Mouse (Mus musculus): ENCODE measurements at regions not wholly inside any gene's neighbourhood (a gene's known extent, or its start where the extent isn't known, plus 50 kb on each side); places are given as distances from the start of the nearest gene placed in this dataset.

DNA sequence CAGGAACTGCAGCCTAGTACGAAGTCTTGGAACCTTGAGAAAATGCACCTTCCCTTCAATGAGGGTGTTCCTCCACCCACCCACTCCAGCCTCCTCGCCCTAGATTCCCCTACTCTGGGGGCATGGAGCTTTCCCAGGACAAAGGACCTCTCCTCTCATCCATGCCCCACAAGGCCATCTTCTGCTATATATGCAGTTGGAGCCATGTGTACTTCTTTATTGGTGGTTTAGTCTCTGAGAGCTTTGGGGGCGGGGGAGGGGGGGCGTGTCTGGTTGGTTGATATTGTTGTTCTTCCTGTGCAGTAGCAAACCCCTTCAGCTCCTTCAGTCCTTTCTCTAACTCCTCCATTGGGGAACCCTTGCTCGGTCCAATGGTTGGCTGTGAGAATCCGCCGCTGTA lies 130.2 kb downstream of the Atxn7l3b start:
- TF ChIP-seq CTCF (IDR thresholded peaks at IDR 0.05; ENCODE audit: control insufficient read depth, insufficient read depth, insufficient read length) (no peak), USF1 (IDR thresholded peaks at IDR 0.05; ENCODE audit: low read depth) (no peak)

Data from C2C12 (cell line).